Mouse (Mus musculus) ES-E14 (cell line): Measurements from ENCODE around the gene Sbno2. TPM values are rescaled to one million over a fixed set of nuclear protein-coding genes. Genes with fewer than 3 reads are reported as not detected.

Source experiments
- DNase-seq: peaks from one replicate; pipeline ENCODE4 v3.0.0-alpha.2; 2013; ENCODE audit warnings: low read depth, low spot score
- H3K27ac ChIP-seq: 2 replicates; pipeline ENCODE4 v1.5.1; 2012; ENCODE audit warnings: low read depth, mild to moderate bottlenecking, low read length, moderate library complexity, mixed read lengths; ENCODE audit not compliant: poor library complexity, insufficient read depth, severe bottlenecking
- H3K36me3 ChIP-seq: 2 replicates; pipeline ENCODE4 v1.6.1; 2012; ENCODE audit warnings: mild to moderate bottlenecking, low read length, moderate library complexity, mixed read lengths; ENCODE audit not compliant: control insufficient read depth, poor library complexity, insufficient read depth, severe bottlenecking
- H3K4me1 ChIP-seq, 2 experiments: fragments of 150-350 bp in 1 of 2; sonication (generic) in 1 of 2; 2 replicates each; pipeline ENCODE4 v1.6.1; 2012; ENCODE audit warnings: low read length in 2 of 2, mild to moderate bottlenecking in 1 of 2, mixed read lengths in 1 of 2; ENCODE audit not compliant: control insufficient read depth in 2 of 2, insufficient read depth in 2 of 2, poor library complexity in 1 of 2
- H3K4me3 ChIP-seq, 2 experiments: fragments of 150-350 bp in 1 of 2; sonication (generic) in 1 of 2; 2 replicates each; pipeline ENCODE4 v1.5.1; 2012; ENCODE audit warnings: low read length in 2 of 2, low read depth in 1 of 2, mild to moderate bottlenecking in 1 of 2, mixed read lengths in 1 of 2; ENCODE audit not compliant: insufficient read depth in 1 of 2, poor library complexity in 1 of 2, severe bottlenecking in 1 of 2
- H3K9ac ChIP-seq: 2 replicates; pipeline ENCODE4 v1.6.1; 2012; ENCODE audit warnings: low read depth, mild to moderate bottlenecking, low read length, mixed read lengths; ENCODE audit not compliant: poor library complexity, insufficient read depth, severe bottlenecking
- H3K9me3 ChIP-seq: fragments of 150-350 bp; sonication (generic); 2 replicates; pipeline ENCODE4 v1.6.1; 2012; ENCODE audit warnings: low read depth, mild to moderate bottlenecking, low read length; ENCODE audit not compliant: control insufficient read depth, insufficient read depth
- CHD2 ChIP-seq: IDR thresholded peaks from 2 replicates; pipeline ENCODE4 v1.6.1; 2014; ENCODE audit warnings: mild to moderate bottlenecking, low read depth, low read length, inconsistent platforms
- HCFC1 ChIP-seq: IDR thresholded peaks from 2 replicates; pipeline ENCODE4 v1.6.1; 2012; ENCODE audit warnings: low read length, inconsistent platforms, borderline replicate concordance; ENCODE audit not compliant: insufficient read depth
- MAFK ChIP-seq: IDR thresholded peaks from 2 replicates; pipeline ENCODE4 v1.6.1; 2014; ENCODE audit warnings: mild to moderate bottlenecking, low read depth, low read length, inconsistent platforms; ENCODE audit not compliant: insufficient read depth
- ZC3H11A ChIP-seq: IDR thresholded peaks from 2 replicates; pipeline ENCODE4 v1.6.1; 2012; ENCODE audit warnings: low read depth, mild to moderate bottlenecking, inconsistent platforms, low read length, borderline replicate concordance
- ZNF384 ChIP-seq: IDR thresholded peaks from 2 replicates; pipeline ENCODE4 v1.6.1; 2012; ENCODE audit warnings: low read depth, low read length, inconsistent platforms
- in situ Hi-C, 2 experiments: fragments of 600-800 bp; cut with MboI; formaldehyde crosslinking; loops; one replicate each; pipeline ENCODE4 v1.15.1; 2025; ENCODE audit warnings: low sequenced_read_pairs in 2 of 2, inconsistent platforms in 1 of 2; ENCODE audit not compliant: unreplicated experiment in 2 of 2
- total RNA-seq: library from RNA; depleted of rRNA; stranded (reverse); fragments of 300-350 nt; gene quantifications from 2 replicates; pipeline ENCODE4 v1.2.3, GENCODE M21; 2012

The Sbno2 gene
- total RNA-seq, 1 experiment = 36.6 TPM

DNA sequence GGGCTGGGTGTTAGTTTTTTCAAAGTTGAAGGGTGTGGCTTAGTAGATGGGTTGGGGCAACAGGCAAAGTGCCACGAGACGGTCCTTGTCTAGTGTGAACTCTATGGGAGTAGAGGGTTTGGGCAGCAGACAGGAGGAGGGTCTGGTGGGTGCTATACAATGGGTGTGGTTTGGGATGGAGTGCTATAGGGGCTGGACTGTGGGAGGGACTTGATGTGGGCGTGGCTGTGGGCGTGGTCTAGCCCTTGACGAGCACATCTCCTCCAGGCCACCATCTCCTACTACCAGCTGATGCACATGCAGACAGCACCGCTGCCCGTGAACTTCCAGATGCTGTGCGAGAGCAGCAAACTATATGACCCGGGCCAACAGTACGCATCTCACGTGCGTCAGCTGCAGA is 79.5 kb downstream of the Sbno2 start:
- H3K36me3 ChIP-seq = peaks cover 7% of the 10 kb centered on the region; the same call in 1 of the 2 replicates
- no peak overlapping the region for H3K4me3 ChIP-seq
- TF ChIP-seq HCFC1 = no peak
- no peak for TF ChIP-seq ZC3H11A
- TF ChIP-seq ZNF384 = no peak
- TF ChIP-seq CHD2 = no peak
- no peak for TF ChIP-seq MAFK
- in situ Hi-C loops = no loop called here
- H3K4me1 ChIP-seq = peaks cover 0 to 43% of the 10 kb centered on the region in 2 experiments; a peak in 2 of 4 replicates
- H3K27ac ChIP-seq = no peak overlapping the region
- no peak overlapping the region for H3K9ac ChIP-seq
- peak; percentile 86 for DNase-seq
- no peaks in the 10 kb centered on the region for H3K9me3 ChIP-seq

- H3K9me3 ChIP-seq = no peaks in the 10 kb centered on the region
Observed at GRCm38 (mm10) chr10:80025463-80025862, 79.9 kb downstream of the Sbno2 start.

GRCm38 (mm10) chr10:80025044-80025347 is 80.4 kb downstream of the Sbno2 start:
- H3K36me3 ChIP-seq = peaks cover 4% of the 10 kb centered on the region; the same call in 1 of the 2 replicates

More at GRCm38 (mm10) chr10:80025463-80025862, 79.9 kb downstream of the Sbno2 start:
- no peak overlapping the region for H3K27ac ChIP-seq
- in situ Hi-C loops = no loop called here
- no peak for DNase-seq
- H3K4me1 ChIP-seq = peaks cover 0 to 47% of the 10 kb centered on the region in 2 experiments; a peak in 2 of 4 replicates
- H3K9ac ChIP-seq = no peak overlapping the region
- TF ChIP-seq HCFC1 = no peak
- TF ChIP-seq ZNF384 = no peak
- no peak for TF ChIP-seq ZC3H11A
- TF ChIP-seq CHD2 = no peak
- no peak for TF ChIP-seq MAFK
- H3K36me3 ChIP-seq = peaks cover 4% of the 10 kb centered on the region; the same call in 1 of the 2 replicates
- H3K4me3 ChIP-seq = no peak overlapping the region

DNA sequence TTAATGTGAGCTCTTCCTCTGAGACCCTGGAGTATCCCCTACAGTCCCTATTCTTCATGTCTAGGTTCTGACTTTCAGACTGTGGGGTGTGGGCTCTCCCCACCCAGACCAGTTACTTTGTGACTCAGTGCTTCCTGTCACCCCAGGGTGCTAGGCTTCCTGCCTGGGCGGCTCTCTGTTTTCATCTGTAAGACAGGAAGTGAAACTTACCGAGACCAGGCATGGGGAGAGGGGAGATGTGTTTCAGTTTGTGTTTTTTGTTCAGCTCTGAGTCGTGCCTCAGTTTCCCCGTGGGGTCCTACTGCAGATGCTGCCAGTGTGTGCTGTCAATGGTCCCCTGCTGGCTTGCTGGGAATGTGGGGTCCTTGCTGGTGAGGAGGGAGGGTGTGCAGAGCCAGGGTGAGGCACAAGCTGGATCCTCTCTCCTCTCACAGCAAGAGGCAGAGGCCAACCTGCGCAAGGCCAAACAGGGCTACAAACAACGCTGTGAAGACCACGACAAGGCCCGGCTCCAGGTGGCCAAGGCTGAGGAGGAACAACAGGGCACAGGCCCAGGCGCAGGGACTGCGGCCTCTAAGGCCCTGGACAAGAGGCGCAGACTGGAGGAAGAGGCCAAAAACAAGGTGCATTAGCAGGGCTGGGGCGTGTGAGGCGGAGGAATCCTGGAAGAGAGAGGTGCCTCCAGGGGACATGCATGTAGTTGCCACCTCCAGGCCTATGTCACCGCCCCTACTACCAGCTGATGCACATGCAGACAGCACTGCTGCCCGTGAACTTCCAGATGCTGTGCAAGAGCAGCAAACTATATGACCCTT is 80.9 kb downstream of the Sbno2 start:
- H3K4me3 ChIP-seq = no peak overlapping the region
- H3K36me3 ChIP-seq = peaks cover 4% of the 10 kb centered on the region; the same call in 1 of the 2 replicates
- no peak for TF ChIP-seq MAFK
- TF ChIP-seq ZC3H11A = no peak
- no peak for TF ChIP-seq HCFC1
- TF ChIP-seq CHD2 = no peak
- no peak for TF ChIP-seq ZNF384
- in situ Hi-C loops = no loop called here
- peaks cover 0 to 52% of the 10 kb centered on the region in 2 experiments; a peak in 2 of 4 replicates for H3K4me1 ChIP-seq
- peak overlapping the region; percentile 59; the same call in 1 of the 2 replicates for H3K27ac ChIP-seq
- DNase-seq = no peak
- no peaks in the 10 kb centered on the region for H3K9me3 ChIP-seq
- no peak overlapping the region for H3K9ac ChIP-seq

More at GRCm38 (mm10) chr10:80025044-80025347, 80.4 kb downstream of the Sbno2 start:
- no peak for TF ChIP-seq HCFC1
- Histone ChIP-seq H3K9ac (no peak overlapping the region), H3K9me3 (no peaks in the 10 kb centered on the region), H3K4me1 (peaks cover 0 to 50% of the 10 kb centered on the region in 2 experiments; a peak in 2 of 4 replicates), H3K4me3 (no peak overlapping the region), H3K27ac (no peak overlapping the region)
- in situ Hi-C loops = no loop called here
- DNase-seq = no peak

- peak; percentile 59; the same call in 1 of the 2 replicates for TF ChIP-seq CHD2
- TF ChIP-seq ZC3H11A = no peak
- no peak for DNase-seq
- Histone ChIP-seq H3K27ac (no peak overlapping the region), H3K4me1 (peaks cover 0 to 49% of the 10 kb centered on the region in 2 experiments; a peak in 3 of 4 replicates), H3K9me3 (no peaks in the 10 kb centered on the region), H3K4me3 (no peak overlapping the region), H3K9ac (no peak overlapping the region), H3K36me3 (peaks cover 3% of the 10 kb centered on the region; the same call in 1 of the 2 replicates)
- in situ Hi-C loops = no loop called here
Observed at GRCm38 (mm10) chr10:80023758-80024157, 81.6 kb downstream of the Sbno2 start.
